Mouse (Mus musculus) stomach, embryonic 16.5 days (tissue): ENCODE measurements around the gene Prdm5. TPM values are rescaled to one million over a fixed set of nuclear protein-coding genes. Genes with fewer than 3 reads are reported as not detected.
A peak's percentile ranks its signal among the peaks of the same experiment; 100 is the strongest.

Experiments used
- ATAC-seq: fragments of 200-750 bp; cut with Nextera tagmentation; 2 replicates; pipeline ENCODE4 v1.8.0; 2017; ENCODE audit warnings: moderate number of reproducible peaks, moderate TSS enrichment; ENCODE audit not compliant: insufficient read depth, low FRiP score
- H3K27ac ChIP-seq: fragments of 300-500 bp; sonication (generic); 2 replicates; pipeline ENCODE4 v1.5.1; 2014; ENCODE audit warnings: low read length
- H3K27me3 ChIP-seq: fragments of 300-500 bp; sonication (generic); 2 replicates; pipeline ENCODE4 v1.6.1; 2014; ENCODE audit warnings: low read length, control low read depth, mixed read lengths; ENCODE audit not compliant: control insufficient read depth, insufficient read depth
- H3K36me3 ChIP-seq: fragments of 300-500 bp; sonication (generic); 2 replicates; pipeline ENCODE4 v1.6.1; 2014; ENCODE audit warnings: low read length; ENCODE audit not compliant: control insufficient read depth, insufficient read depth
- H3K4me1 ChIP-seq: fragments of 300-500 bp; sonication (generic); 2 replicates; pipeline ENCODE4 v1.6.1; 2014; ENCODE audit warnings: low read length, control low read depth, mixed read lengths; ENCODE audit not compliant: control insufficient read depth, insufficient read depth
- H3K4me2 ChIP-seq: fragments of 300-500 bp; sonication (generic); 2 replicates; pipeline ENCODE4 v1.6.1; 2014; ENCODE audit warnings: low read depth, low read length, mixed read lengths
- H3K4me3 ChIP-seq: fragments of 300-500 bp; sonication (generic); replicated peaks from 2 replicates; pipeline ENCODE4 v1.5.1; 2014; ENCODE audit warnings: mild to moderate bottlenecking, low read length
- H3K9ac ChIP-seq: fragments of 300-500 bp; sonication (generic); 2 replicates; pipeline ENCODE4 v1.6.1; 2014; ENCODE audit warnings: low read length
- H3K9me3 ChIP-seq: fragments of 300-500 bp; sonication (generic); replicated peaks from 2 replicates; pipeline ENCODE4 v1.6.1; 2016; ENCODE audit warnings: low read length, control low read depth; ENCODE audit not compliant: control insufficient read depth
- WGBS: fragments of 180-500 bp; shearing (Covaris S2); extraction: QIAGEN DNeasy Blood & Tissue Kit; methylation state at CpG from one replicate; pipeline ENCODE4 v1.1.7; 2014; 5-methylcytosine and 5-hydroxymethylcytosine counted together
- polyA plus RNA-seq: library from polyadenylated mRNA; unstranded; fragments of >200 nt; fragmentation: Nextera tagmentation; extraction: Ambion mirVana; gene quantifications from 2 replicates; pipeline ENCODE4 v1.2.1, GENCODE M21; 2015

Gene Prdm5
- polyA plus RNA-seq: 18.2 and 20.5 TPM in 2 replicates

GRCm38 (mm10) chr6:65778861-65779688 lies at the start of gene Prdm5:
Gene Prdm5, plus strand, starts transcription at chr6:65778988.
- no peaks in the 10 kb centered on the region for H3K9me3 ChIP-seq
- peak within 1 kb of the TSS; percentile 74 for H3K27ac ChIP-seq

DNA sequence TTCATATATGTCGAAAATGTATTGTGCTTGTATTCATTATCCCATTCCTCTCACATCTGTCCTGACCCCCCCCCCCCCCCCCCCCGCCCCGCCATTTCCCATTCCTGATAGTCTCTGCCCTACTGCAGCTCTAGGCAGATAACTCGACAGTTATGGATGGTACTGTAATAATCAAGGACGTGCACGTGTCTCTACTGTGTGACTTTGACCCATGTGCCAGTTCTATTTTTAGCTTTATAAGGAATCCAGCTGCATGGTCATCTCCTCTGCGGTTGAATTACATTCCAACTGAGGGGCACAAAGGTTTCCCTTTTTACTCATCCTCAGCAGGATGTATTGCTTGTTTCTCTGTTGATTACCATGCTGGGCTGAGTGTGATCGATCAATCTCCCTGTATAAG lies 39.3 kb upstream of the Prdm5 start:
- no peaks in the 10 kb centered on the region for H3K27me3 ChIP-seq
- H3K4me2 ChIP-seq: no peak overlapping the region
- H3K36me3 ChIP-seq: no peaks in the 10 kb centered on the region
- no peaks in the 10 kb centered on the region for H3K9me3 ChIP-seq
- no peak for ATAC-seq
- H3K4me3 ChIP-seq: no peak overlapping the region
- WGBS: 55% methylated on average over 6 of the region's 8 CpGs
- no peak overlapping the region for H3K9ac ChIP-seq
- H3K27ac ChIP-seq: no peak overlapping the region
- H3K4me1 ChIP-seq: no peaks in the 10 kb centered on the region

More at GRCm38 (mm10) chr6:65778861-65779688, at the start of gene Prdm5:
- Histone ChIP-seq H3K27me3 (no peaks in the 10 kb centered on the region), H3K4me3 (peak within 1 kb of the TSS; percentile 56), H3K36me3 (no peaks in the 10 kb centered on the region), H3K9ac (peak within 1 kb of the TSS; percentile 81), H3K4me1 (peaks cover 4% of the 10 kb centered on the region; the same call in 1 of the 2 replicates), H3K4me2 (peak within 1 kb of the TSS; percentile 73)
- 4% methylated on average over 56 of the region's 56 CpGs for WGBS
- peak; percentile 97 for ATAC-seq

- no peak overlapping the region for H3K4me3 ChIP-seq
- H3K4me1 ChIP-seq: no peaks in the 10 kb centered on the region
- no peak overlapping the region for H3K27ac ChIP-seq
- peaks cover 3% of the 10 kb centered on the region; the same call in 1 of the 2 replicates for H3K9me3 ChIP-seq
- no peak overlapping the region for H3K9ac ChIP-seq
- no peaks in the 10 kb centered on the region for H3K36me3 ChIP-seq
- ATAC-seq: no peak
- WGBS: 64% methylated on average over 1 of the region's 1 CpGs
- no peak overlapping the region for H3K4me2 ChIP-seq
- no peaks in the 10 kb centered on the region for H3K27me3 ChIP-seq
Measured at GRCm38 (mm10) chr6:65743144-65743870, 35.5 kb upstream of the Prdm5 start.

DNA sequence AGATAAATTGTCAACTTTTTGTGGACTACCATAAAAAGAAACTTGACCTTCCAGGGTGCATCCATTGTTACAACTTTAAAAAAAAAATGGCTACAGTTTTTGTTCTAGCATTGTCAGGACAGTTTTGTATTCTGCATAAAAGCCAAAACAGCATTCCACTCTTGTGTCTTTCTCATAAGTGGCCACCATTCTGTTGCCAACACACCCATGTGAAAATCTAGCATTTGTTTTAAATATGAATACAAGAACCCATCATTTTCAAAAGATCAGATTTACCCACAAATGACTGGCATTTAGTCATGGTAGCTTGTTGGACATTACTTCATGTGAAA lies 35.0 kb upstream of the Prdm5 start:
- H3K9ac ChIP-seq: no peak overlapping the region
- H3K9me3 ChIP-seq: peaks cover 3% of the 10 kb centered on the region; the same call in 1 of the 2 replicates
- no peak overlapping the region for H3K27ac ChIP-seq
- H3K4me1 ChIP-seq: no peaks in the 10 kb centered on the region
- ATAC-seq: no peak
- no peaks in the 10 kb centered on the region for H3K27me3 ChIP-seq
- no peak overlapping the region for H3K4me2 ChIP-seq
- no peak overlapping the region for H3K4me3 ChIP-seq
- no peaks in the 10 kb centered on the region for H3K36me3 ChIP-seq

GRCm38 (mm10) chr6:65758214-65758613 lies 20.6 kb upstream of the Prdm5 start:
- Histone ChIP-seq H3K9ac (no peak overlapping the region), H3K27me3 (no peaks in the 10 kb centered on the region), H3K9me3 (no peaks in the 10 kb centered on the region), H3K27ac (no peak overlapping the region), H3K4me1 (no peaks in the 10 kb centered on the region), H3K4me3 (no peak overlapping the region), H3K4me2 (no peak overlapping the region), H3K36me3 (no peaks in the 10 kb centered on the region)
- 69% methylated on average over 7 of the region's 7 CpGs for WGBS
- no peak for ATAC-seq

GRCm38 (mm10) chr6:65759174-65759573 lies 19.6 kb upstream of the Prdm5 start:
- ATAC-seq: no peak
- 76% methylated on average over 5 of the region's 5 CpGs for WGBS

DNA sequence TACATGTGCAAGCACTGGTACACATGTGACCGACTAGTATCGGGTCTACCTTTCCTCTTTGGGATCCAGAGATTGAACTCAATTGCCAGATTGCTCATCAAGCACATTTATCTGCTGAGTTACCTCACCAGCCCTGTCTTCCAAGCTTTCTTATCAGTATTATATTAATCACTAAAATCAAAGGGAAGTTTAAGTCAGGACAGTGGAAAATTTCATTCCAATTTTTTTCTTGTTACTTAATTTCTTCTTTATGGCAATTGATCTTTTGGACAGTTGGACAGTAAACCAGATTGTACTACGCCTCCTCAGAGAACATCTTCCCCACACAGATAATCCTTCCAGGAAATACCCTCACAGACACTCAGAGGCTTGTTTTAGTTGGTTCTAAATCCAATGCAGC lies 18.7 kb upstream of the Prdm5 start:
- Histone ChIP-seq H3K4me1 (no peaks in the 10 kb centered on the region), H3K4me3 (no peak overlapping the region), H3K4me2 (no peak overlapping the region), H3K27ac (no peak overlapping the region), H3K9ac (no peak overlapping the region), H3K36me3 (no peaks in the 10 kb centered on the region), H3K27me3 (no peaks in the 10 kb centered on the region), H3K9me3 (no peaks in the 10 kb centered on the region)
- ATAC-seq: no peak
- 78% methylated on average over 3 of the region's 3 CpGs for WGBS

More at GRCm38 (mm10) chr6:65759174-65759573, 19.6 kb upstream of the Prdm5 start:
- Histone ChIP-seq H3K27ac (no peak overlapping the region), H3K36me3 (no peaks in the 10 kb centered on the region), H3K9me3 (no peaks in the 10 kb centered on the region), H3K27me3 (no peaks in the 10 kb centered on the region), H3K4me1 (no peaks in the 10 kb centered on the region), H3K4me2 (no peak overlapping the region), H3K4me3 (no peak overlapping the region), H3K9ac (no peak overlapping the region)

DNA sequence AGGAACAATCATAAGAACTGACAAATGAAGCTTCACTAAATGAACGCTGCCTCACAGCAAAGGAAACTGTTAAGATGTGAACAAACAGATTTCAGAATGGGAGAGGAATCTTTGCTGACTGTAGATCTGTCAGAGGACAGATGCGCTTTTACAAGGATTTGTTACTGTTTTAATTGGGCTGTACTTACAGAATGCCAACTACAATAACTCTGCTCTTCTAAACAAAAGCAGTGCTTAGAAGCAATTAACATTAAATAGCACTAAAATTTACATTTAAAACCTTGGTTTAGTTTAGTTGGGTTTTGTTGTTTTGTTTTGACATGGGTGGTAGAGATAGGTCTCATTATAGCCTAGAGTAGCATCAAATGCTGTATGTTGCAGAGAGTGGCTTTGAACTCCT lies 14.3 kb upstream of the Prdm5 start:
- Histone ChIP-seq H3K36me3 (no peaks in the 10 kb centered on the region), H3K4me2 (no peak overlapping the region), H3K4me3 (no peak overlapping the region), H3K27ac (no peak overlapping the region), H3K4me1 (no peaks in the 10 kb centered on the region), H3K9ac (no peak overlapping the region), H3K9me3 (no peaks in the 10 kb centered on the region), H3K27me3 (no peaks in the 10 kb centered on the region)
- 77% methylated on average over 2 of the region's 2 CpGs for WGBS
- ATAC-seq: no peak

DNA sequence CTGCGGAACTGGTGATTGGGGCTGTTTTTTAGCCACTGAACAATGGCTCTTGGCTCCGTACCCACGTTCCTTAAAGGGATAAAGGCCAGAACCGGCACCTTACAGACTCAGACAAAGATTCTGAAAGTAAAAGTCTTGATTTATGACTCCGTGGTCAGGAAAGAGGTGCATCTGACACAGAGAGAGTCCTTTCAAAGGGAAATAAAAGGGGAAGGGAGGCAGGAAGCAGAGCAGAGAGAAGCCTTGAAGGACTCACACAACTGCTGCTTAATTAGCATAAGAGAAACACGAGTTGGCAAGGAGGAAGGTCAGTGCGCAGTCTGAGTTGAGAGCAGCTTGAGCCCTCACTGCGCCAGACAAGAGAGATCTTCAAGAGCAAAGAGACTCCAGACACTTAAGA lies 13.7 kb upstream of the Prdm5 start:
- Histone ChIP-seq H3K27me3 (no peaks in the 10 kb centered on the region), H3K4me3 (no peak overlapping the region), H3K4me1 (no peaks in the 10 kb centered on the region), H3K9ac (no peak overlapping the region), H3K4me2 (peak overlapping the region; percentile 35; the same call in 1 of the 2 replicates), H3K36me3 (no peaks in the 10 kb centered on the region), H3K27ac (no peak overlapping the region), H3K9me3 (no peaks in the 10 kb centered on the region)
- 27% methylated on average over 8 of the region's 8 CpGs for WGBS
- no peak for ATAC-seq
